Mouse (Mus musculus): ENCODE data around the gene Pde9a. TPM values are rescaled to one million over a fixed set of nuclear protein-coding genes. Genes with fewer than 3 reads are reported as not detected.

The Pde9a gene
- polyA plus RNA-seq, 1 experiment = not detected

- no peak for TF ChIP-seq GATA1 (IDR thresholded peaks at IDR 0.05; ENCODE audit: low read length)
These were observed 6.9 kb upstream of the Pde9a start for GRCm38 (mm10) chr17:31379086-31379485.

DNA sequence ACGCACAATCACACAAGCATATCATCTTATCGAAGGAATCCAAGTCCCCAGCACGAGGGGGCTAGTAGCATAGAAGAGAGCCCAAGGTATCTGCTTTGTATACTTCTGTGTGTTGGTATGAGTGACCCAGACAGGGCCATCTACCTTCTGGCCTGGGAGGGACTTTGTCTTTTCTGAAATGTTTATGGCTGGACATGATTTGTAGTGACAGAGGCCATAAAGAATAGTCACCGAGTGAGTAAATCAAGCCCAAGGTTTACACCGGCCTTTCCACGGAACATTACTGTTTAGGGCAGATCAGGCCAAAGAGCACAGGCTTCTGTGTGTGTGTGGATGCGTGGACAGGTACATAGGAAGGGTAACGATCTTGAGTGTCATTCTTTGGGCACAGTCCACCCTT lies 6.1 kb upstream of the Pde9a start:
- TF ChIP-seq GATA1 (IDR thresholded peaks at IDR 0.05; ENCODE audit: low read length) = no peak

GRCm38 (mm10) chr17:31383320-31383719 lies 2.7 kb upstream of the Pde9a start:
- no peak for TF ChIP-seq GATA1 (IDR thresholded peaks at IDR 0.05; ENCODE audit: low read length)

GRCm38 (mm10) chr17:31384968-31385627 lies 912 bp upstream of the Pde9a start:
- TF ChIP-seq GATA1 (IDR thresholded peaks at IDR 0.05; ENCODE audit: low read length) = no peak

DNA sequence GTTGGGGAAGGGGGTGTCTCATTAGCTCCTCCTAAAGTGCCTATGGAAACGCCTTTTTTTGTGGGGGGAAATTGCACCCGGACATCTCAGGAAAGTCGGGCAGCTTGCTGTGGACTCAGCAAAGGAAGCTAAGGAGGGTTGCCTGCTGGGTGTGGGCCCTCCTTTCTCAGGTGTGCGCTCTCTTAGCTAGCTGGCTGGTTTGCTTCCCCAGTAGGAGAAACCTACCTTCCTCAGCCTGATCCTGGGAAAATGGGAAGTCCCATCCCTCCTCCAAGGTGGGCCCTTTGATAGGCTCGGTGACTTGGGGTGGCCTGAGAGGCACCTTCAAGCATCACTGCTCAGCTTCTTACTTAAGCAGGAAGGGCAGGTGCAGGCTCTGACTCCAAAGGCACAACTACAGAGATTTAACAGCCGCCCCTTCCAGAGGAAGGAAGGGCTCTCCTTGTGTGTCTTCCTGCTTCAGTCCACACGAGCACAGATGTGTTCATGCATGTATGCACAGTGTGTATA lies 811 bp downstream of the Pde9a start:
- no peak for TF ChIP-seq GATA1 (IDR thresholded peaks at IDR 0.05; ENCODE audit: low read length)

DNA sequence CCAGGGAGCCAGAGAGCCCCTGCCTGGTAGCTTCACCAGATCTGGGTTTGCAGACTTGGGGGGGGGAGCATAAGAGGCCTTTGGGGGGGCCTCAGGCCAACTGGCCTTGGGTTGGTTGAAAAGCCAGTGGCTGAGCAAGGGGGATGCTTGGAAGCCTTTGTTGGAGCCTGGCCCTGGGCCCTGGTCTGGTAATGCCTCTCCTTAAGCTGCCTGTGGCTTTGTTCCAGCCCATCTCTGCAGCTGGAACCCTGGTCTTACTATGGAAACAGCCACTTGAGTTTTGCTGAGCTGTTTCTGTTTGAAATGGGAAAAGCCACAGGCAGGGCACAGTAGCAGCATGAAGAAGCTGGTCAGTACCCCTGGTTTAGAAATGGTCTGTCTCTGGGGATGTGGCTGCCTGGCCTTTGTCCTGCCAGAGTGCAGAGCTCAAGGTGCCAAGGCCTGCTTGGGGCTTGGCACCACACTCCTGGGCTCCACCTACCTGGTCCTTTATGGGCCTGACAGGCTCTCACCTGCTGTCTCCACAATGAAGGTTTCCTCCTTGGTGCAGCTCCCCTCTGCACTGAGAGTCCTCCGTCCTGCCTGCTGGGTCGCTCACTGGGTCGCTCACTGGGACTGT lies 3.5 kb downstream of the Pde9a start:
- TF ChIP-seq GATA1 (IDR thresholded peaks at IDR 0.05; ENCODE audit: low read length) = no peak

GRCm38 (mm10) chr17:31391462-31391861 lies 5.5 kb downstream of the Pde9a start:
- no peak for TF ChIP-seq GATA1 (IDR thresholded peaks at IDR 0.05; ENCODE audit: low read length)

DNA sequence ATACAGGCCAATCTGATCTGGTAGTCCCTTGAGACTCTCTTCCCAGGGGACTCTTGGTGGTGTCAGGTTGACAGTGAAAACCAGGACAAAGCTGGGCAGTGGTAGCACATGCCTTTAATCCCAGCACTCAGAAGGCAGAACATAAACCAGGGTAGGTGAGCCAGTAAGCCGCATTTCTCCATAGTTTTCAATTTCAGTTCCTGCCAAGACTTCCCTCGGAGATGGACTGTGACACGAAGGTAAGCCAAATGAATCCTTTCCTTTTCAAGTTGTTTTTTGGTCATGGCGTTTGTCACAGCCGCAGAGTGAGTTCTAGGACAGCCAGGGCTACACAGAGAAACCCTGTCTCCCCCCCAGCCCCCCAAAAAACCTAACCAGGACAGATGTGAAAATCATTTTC lies 6.0 kb downstream of the Pde9a start:
- no peak for TF ChIP-seq GATA1 (IDR thresholded peaks at IDR 0.05; ENCODE audit: low read length)

GRCm38 (mm10) chr17:31393811-31394210 lies 7.8 kb downstream of the Pde9a start:
- no peak for TF ChIP-seq GATA1 (IDR thresholded peaks at IDR 0.05; ENCODE audit: low read length)

- TF ChIP-seq GATA1 (IDR thresholded peaks at IDR 0.05; ENCODE audit: low read length) = no peak
These were observed 14.3 kb downstream of the Pde9a start for GRCm38 (mm10) chr17:31400294-31400693.

GRCm38 (mm10) chr17:31401160-31401559 lies 15.2 kb downstream of the Pde9a start:
- no peak for TF ChIP-seq GATA1 (IDR thresholded peaks at IDR 0.05; ENCODE audit: low read length)

DNA sequence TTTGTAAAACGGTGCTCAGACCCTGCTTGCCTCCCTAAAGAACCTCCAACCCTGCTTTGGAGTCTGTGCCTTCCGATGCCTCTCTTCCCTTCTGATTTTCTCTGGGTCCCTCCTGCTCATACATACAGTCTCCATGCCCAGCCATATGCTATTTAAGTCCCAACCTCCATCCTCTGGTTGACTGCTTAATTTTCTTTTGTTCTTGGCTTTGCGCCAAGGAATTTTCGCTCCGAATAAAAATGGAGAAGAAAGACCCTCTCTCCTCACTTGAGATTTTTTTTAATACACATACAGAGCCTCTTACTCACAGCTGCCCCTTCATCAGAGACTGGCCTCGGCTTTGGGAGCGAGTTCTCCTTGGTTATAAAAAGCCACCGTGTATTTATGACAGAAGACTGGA lies 16.7 kb downstream of the Pde9a start:
- TF ChIP-seq GATA1 (IDR thresholded peaks at IDR 0.05; ENCODE audit: low read length) = no peak

GRCm38 (mm10) chr17:31405694-31406227 lies 19.8 kb downstream of the Pde9a start:
- TF ChIP-seq GATA1 (IDR thresholded peaks at IDR 0.05; ENCODE audit: low read length) = no peak

DNA sequence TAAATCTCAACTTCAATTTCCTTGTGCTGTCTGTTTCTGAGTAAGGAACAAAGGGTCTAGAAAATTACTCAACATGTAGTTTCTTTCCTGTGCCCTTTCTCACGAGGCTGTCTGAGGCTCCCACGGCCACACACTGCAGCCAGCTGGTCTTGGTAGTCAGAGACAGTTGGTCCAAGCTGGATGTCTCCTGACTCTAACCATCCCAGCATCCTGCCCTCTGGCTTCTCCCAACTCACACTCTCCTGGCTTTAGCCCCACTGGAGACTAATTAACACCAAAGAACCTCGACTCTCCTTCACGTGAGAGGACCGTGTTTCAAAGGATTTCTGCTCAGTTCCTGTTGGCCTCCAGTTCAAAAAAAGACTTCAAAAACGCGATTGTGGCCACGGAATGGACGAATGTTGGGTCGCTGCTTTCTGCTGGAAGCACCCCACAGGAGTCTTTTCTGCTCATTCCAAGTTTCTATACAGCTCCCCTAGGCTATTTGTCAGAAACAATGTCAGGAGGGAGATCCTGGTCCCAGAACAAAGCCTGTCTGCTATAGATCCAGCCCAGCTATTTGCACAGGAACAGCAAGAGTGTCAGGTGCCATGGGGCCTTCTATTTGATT lies 23.8 kb downstream of the Pde9a start:
- TF ChIP-seq GATA1 (IDR thresholded peaks at IDR 0.05; ENCODE audit: low read length) = no peak

- no peak for TF ChIP-seq GATA1 (IDR thresholded peaks at IDR 0.05; ENCODE audit: low read length)
These were observed 29.2 kb downstream of the Pde9a start for GRCm38 (mm10) chr17:31415258-31415657.

DNA sequence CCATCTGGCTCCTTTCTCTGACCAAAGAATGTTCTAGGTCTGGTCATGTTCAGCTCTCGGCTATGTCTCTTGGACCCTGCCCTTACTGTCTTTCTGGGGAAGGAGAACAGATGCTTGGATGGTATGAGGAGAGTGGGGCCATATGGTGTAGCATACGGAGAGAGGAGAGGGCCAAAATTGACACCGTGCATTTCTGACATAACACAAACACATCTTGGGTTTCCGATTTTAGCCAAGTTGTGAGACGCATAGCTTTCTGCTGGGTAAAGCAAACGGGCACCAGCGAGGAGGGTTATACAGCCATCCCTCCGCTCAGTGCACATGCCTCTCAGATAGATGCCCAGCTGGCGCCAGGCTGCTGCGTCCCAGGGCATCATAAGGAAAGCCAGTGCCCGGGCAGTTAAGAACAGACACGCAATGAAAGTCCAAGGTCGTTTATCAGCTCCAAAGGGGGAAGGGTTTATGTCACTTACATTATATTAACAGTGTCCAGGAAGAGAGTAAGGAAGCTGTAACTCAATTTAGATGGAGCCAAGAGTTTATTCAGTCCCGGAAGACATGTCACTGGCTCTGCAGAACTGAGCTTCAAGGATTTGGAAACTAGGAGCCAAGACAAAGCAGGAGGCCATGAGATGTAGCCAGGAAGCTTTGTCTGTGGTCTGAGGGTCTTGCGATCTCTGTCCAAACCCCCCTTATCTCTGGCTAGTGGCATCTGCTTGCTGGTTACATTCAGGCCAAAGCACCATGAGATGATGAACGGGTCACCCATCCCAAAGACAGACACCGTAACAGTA lies 33.0 kb downstream of the Pde9a start:
- TF ChIP-seq GATA1 (IDR thresholded peaks at IDR 0.05; ENCODE audit: low read length) = no peak
